Mouse (Mus musculus) liver, postnatal 0 days (tissue): ENCODE data around the gene Cacna2d2.

ENCODE experiments used
- CTCF ChIP-seq: sonication (generic); IDR thresholded peaks from 2 replicates; pipeline ENCODE4 v1.5.1; 2016; ENCODE audit warnings: antibody characterized with exemption, low read depth
- EP300 ChIP-seq: IDR thresholded peaks from 2 replicates; pipeline ENCODE4 v1.6.1; 2016; ENCODE audit warnings: antibody characterized with exemption, low read depth, mild to moderate bottlenecking

- TF ChIP-seq CTCF, result no peak
- TF ChIP-seq EP300, result no peak
Observed at GRCm38 (mm10) chr9:107490625-107491024, 91.2 kb downstream of the Cacna2d2 start.
